Mouse (Mus musculus) adrenal gland, adult (tissue): ENCODE data around the gene Psg26.
"Not testable (repeated sequence)": the region's sequence is repeated elsewhere in the genome, so short reads cannot be mapped to it uniquely, and the experiment has no call there.

Experiments used
- DNase-seq, 2 experiments: peaks; one replicate each; pipeline ENCODE4 v3.0.0; 2022 to 2023; ENCODE audit warnings: low spot score in 1 of 2; ENCODE audit not compliant: inconsistent age in 2 of 2

Psg26 gene

DNA sequence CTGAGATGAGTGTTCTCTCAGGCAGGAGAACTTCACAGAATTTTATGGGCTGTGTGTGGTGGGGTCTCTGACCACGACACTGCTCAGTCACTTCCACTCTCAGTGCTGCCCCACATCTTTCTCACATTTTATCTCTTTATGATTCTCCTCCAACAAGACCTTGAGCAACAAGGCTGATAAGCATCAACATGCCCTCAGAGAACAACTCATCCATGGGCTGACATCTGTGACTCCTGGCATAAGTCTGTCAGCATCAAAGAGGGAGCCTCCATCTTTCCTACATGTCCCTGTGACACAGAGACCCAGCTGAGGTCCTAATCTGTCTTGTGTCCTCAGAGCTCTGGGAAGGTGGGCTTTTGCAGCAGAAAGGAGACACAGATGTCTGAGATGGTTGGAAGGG lies at the start of gene Psg26:
TSS of gene Psg26 (minus strand) at position 101 of the 400 bp plus-strand sequence.
- no peak for DNase-seq

DNA sequence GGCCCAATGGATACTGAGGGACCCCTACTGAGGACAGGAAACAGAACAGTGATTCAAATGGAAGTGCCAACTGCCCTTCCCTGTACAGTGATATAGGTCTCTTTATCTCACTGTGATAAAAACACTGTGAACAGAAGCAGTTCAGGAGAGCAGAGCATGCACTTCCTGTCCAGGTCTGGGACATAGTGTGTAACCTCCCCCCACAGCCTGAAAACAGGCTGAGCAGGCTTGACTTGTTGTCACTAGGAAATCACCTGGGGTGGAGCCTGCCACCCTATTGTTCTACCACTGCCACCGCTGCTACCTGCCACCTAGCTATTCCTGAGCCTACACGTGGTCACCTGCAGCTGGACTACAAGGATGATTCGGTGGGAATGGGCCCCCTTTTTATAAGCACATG lies 49.4 kb upstream of the Psg26 start:
- no peak for DNase-seq

DNA sequence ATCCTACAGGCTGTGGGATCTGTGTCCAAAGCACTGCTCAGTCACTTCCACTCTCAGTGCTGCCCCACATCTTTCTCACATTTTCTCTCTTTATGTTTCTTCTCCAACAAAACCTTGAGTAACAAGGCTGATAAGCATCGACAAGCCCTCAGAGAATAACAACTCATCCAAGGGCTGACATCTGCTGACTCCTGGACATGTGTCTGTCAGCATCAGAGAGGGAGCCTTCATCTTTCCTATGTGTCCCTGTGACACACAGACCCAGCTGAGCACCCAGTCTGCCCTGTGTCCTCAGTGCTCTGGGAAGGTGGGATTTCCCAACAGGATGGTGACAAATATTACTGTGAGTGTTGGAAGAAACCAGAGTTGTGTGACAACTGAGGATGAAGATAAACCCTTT lies 48.2 kb upstream of the Psg26 start, which contains the start of gene Psg25:
TSS of gene Psg25 (minus strand) at position 101 of the 400 bp plus-strand sequence.
- DNase-seq = no peak

DNA sequence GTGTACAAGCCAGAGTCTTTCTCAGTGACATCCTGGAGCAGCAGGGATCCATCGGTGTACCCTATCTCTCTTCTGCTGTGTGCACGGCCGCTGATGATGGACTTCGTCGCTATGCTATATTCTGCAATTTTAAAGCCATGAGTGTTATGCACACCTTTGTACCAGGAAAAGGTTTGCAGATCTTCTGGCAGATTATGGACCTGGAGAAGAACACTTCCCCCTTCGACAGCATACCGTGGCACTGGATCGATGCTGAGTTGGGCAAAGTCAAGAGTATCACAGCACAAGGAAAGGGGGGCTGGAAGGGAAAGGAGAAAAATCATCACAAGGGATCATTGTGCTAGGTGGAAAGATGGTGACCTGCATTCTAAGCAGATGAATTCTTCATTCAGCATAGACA lies 40.7 kb upstream of the Psg26 start:
- DNase-seq = no peak

DNA sequence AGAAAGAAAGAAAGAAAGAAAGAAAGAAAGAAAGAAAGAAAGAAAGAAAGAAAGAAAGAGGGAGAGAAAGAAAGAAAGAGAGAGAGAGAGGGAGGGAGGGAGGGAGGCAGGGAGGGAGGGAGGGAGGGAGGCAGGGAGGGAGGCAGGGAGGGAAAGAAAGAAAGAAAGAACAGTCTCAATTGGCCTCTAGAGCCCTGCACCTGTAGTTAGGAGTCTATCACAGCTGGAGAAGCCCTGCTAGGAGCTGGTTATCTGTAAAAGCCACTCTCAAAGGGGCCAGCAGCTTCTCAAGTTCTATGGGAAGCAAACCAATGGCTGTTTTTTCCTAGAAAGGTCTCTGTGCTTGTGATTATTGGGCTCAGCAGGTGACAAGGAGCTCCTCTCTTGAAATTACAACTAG lies 28.9 kb upstream of the Psg26 start:
- DNase-seq = not testable (repeated sequence)

DNA sequence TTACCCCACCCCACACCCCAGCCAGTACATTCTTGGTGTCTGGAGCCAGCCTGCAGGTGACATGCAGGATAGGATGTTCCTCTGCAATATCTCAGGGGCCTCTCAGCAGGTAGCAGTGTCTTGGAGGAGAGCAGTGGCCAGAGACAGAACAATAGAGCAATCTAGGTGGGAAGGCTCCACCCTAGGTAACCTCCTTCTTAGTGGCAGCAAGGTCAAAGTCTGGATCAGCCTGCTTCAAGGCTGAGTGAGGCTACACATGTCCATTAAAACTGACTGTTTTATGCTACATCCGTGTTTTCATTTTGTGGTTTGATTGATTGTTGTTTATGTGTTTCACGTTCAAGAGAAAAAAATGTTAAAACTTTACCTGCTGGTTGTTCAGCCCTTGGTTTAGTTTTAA lies 28.4 kb upstream of the Psg26 start:
- DNase-seq = not testable (repeated sequence)

DNA sequence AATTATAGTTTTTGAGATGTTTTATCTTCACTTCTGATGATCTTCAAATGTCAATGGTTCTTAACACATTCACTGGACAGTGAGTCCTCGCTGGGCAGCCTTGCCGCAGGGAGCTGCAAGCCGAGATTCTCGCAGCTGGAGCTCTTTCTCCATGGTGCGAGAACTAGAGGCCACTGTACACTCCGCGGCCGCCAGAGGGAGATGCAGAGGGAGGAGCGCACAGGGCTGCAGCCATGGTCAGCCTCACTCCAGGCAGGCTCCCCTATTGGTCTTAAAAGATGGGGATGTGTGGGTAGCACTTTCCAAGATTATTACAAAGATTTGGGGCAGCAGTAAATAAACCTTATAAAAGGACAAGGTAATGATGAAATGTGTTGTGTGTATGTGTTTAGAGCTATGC lies 27.5 kb upstream of the Psg26 start:
- no peak for DNase-seq

DNA sequence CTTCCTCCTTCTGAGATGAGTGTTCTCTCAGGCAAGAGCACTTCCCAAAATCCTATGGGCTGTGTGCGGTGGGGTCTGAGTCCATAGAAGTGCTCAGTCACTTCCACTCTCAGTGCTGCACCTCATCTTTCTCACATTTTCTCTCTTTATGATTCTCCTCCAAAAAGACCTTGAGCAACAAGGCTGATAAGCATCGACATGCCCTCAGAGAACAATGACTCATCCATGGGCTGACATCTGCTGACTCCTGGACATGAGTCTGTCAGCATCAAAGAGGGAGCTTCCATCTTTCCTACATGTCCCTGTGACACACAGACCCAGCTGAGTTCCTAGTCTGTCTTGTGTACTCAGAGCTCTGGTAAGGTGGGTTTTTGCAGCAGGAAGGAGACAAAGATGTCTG lies 52.0 kb downstream of the Psg26 start, which contains the start of gene Psg28:
TSS of gene Psg28 (minus strand) at position 101 of the 400 bp plus-strand sequence.
- not testable (repeated sequence) for DNase-seq
